In genomic region chr12:117154356-117155243, GRCm38 (mm10) we compare ENCODE assay signal across 10 mouse cellular contexts.
DNase-seq lines count a peak whose midpoint lies in the region; ATAC-seq and TF ChIP-seq lines count a peak whose summit lies in the region.
"Had no signal": no experiment of that assay in that cellular context is flagged by ENCODE, and none has a peak within 500 bp of the region (broad histone marks: within the 10 kb centered on the region; RNA-seq: fewer than 3 reads in every experiment).

No protein-coding gene starts in this region.

- ATAC-seq in kidney, embryonic 16.5 days (ENCODE audit: low FRiP score, low TSS enrichment), result no peak
- ATAC-seq in hindbrain, embryonic 16.5 days, result peak; percentile 29
- ATAC-seq in neural tube, embryonic 12.5 days (ENCODE audit: low FRiP score, low read depth), result peak; percentile 30
- ATAC-seq: Patski had no signal

- TF ChIP-seq CTCF in cortical plate, adult 2 months (IDR thresholded peaks at IDR 0.05; ENCODE audit: extremely low read depth, insufficient read depth, low read length), result no peak
- TF ChIP-seq CTCF in thymus, adult 2 months (IDR thresholded peaks at IDR 0.05; ENCODE audit: borderline replicate concordance, control insufficient read depth, extremely low read depth, insufficient read depth, low read length, poor library complexity), result no peak

- H3K4me2 ChIP-seq in kidney, embryonic 16.5 days (replicated peaks; ENCODE audit: low read depth, low read length), result peak overlapping the region; percentile 88
- H3K4me2 ChIP-seq in hindbrain, embryonic 16.5 days (ENCODE audit: low read length), result peak overlapping the region; percentile 73
- peak overlapping the region; percentile 95 for H3K4me2 ChIP-seq in neural tube, embryonic 12.5 days (replicated peaks)

- under 1% methylated on average over 27 of the region's 27 CpGs for WGBS in kidney, embryonic 16.5 days
- 2% methylated on average over 27 of the region's 27 CpGs for WGBS in hindbrain, embryonic 16.5 days
- under 1% methylated on average over 27 of the region's 27 CpGs for WGBS in neural tube, embryonic 12.5 days
- 13% methylated on average over 27 of the region's 27 CpGs for WGBS in thymus, adult 2 months

- peaks cover 94% of the 10 kb centered on the region for H3K27me3 ChIP-seq in kidney, embryonic 16.5 days (ENCODE audit: insufficient read depth, low read length)
- H3K27me3 ChIP-seq in hindbrain, embryonic 16.5 days (replicated peaks; ENCODE audit: control insufficient read depth, insufficient read depth, low read length), result peaks cover 19% of the 10 kb centered on the region
- peaks cover 52% of the 10 kb centered on the region for H3K27me3 ChIP-seq in neural tube, embryonic 12.5 days (replicated peaks)
- H3K27me3 ChIP-seq in thymus, adult 2 months (ENCODE audit: control insufficient read depth, insufficient read depth, low read length), result peaks cover 2% of the 10 kb centered on the region

- peaks cover 12% of the 10 kb centered on the region; the same call in 1 of the 2 replicates for H3K4me1 ChIP-seq in kidney, embryonic 16.5 days (ENCODE audit: insufficient read depth, low read length)
- no peaks in the 10 kb centered on the region for H3K4me1 ChIP-seq in cortical plate, adult 2 months (ENCODE audit: control insufficient read depth, insufficient read depth, low read length)
- H3K4me1 ChIP-seq in hindbrain, embryonic 16.5 days (ENCODE audit: control insufficient read depth, insufficient read depth, low read depth, low read length), result peaks cover 32% of the 10 kb centered on the region
- peaks cover 71% of the 10 kb centered on the region for H3K4me1 ChIP-seq in neural tube, embryonic 12.5 days
- peaks cover 7% of the 10 kb centered on the region for H3K4me1 ChIP-seq in thymus, adult 2 months (replicated peaks; ENCODE audit: control insufficient read depth, insufficient read depth, low read length)

- no peak for DNase-seq in kidney, postnatal 10 days
- no peak for DNase-seq in spleen, postnatal 14 days (ENCODE audit: low spot score in 2 of 2)
- no peak for DNase-seq in adrenal gland, postnatal 14 days
- no peak for DNase-seq in thymus, adult 2 months

- TF ChIP-seq POLR2A in cortical plate, adult 2 months (IDR thresholded peaks at IDR 0.05; ENCODE audit: extremely low read depth, insufficient read depth, low read length), result no peak
- no peak for TF ChIP-seq POLR2A in thymus, adult 2 months (IDR thresholded peaks at IDR 0.05; ENCODE audit: control insufficient read depth, extremely low read depth, insufficient read depth, low read length, poor library complexity)

- H3K27ac ChIP-seq in kidney, embryonic 16.5 days (ENCODE audit: low read length), result no peak overlapping the region
- peak overlapping the region; percentile 87 for H3K27ac ChIP-seq in cortical plate, adult 2 months (ENCODE audit: insufficient read depth, low read length)
- H3K27ac ChIP-seq in hindbrain, embryonic 16.5 days (ENCODE audit: low read depth, low read length), result peak overlapping the region; percentile 83
- H3K27ac ChIP-seq in neural tube, embryonic 12.5 days, result 0 out of 2 replicates have a peak overlapping the region, but pooled peaks have one; percentile 26
- no peak overlapping the region for H3K27ac ChIP-seq in thymus, adult 2 months (ENCODE audit: control insufficient read depth, insufficient read depth, low read length)

- peak overlapping the region; percentile 44; the same call in 1 of the 2 replicates for H3K9ac ChIP-seq in kidney, embryonic 16.5 days (replicated peaks; ENCODE audit: low read length)
- H3K9ac ChIP-seq in hindbrain, embryonic 16.5 days (ENCODE audit: low read depth, low read length), result peak overlapping the region; percentile 83
- peak overlapping the region; percentile 77 for H3K9ac ChIP-seq in neural tube, embryonic 12.5 days

- no peaks in the 10 kb centered on the region for H3K36me3 ChIP-seq in kidney, embryonic 16.5 days (ENCODE audit: insufficient read depth, low read length)
- H3K36me3 ChIP-seq in hindbrain, embryonic 16.5 days (ENCODE audit: control insufficient read depth, insufficient read depth, low read length), result no peaks in the 10 kb centered on the region
- H3K36me3 ChIP-seq in neural tube, embryonic 12.5 days, result no peaks in the 10 kb centered on the region
- H3K36me3 ChIP-seq in thymus, adult 2 months (ENCODE audit: control insufficient read depth, insufficient read depth, low read length), result no peaks in the 10 kb centered on the region

- peak overlapping the region; percentile 58 for H3K4me3 ChIP-seq in kidney, embryonic 16.5 days (ENCODE audit: low read length)
- peak overlapping the region; percentile 80 for H3K4me3 ChIP-seq in cortical plate, adult 2 months (ENCODE audit: insufficient read depth, low read length)
- peak overlapping the region; percentile 71 for H3K4me3 ChIP-seq in hindbrain, embryonic 16.5 days (ENCODE audit: low read length)
- peak overlapping the region; percentile 73 for H3K4me3 ChIP-seq in neural tube, embryonic 12.5 days
- no peak overlapping the region for H3K4me3 ChIP-seq in thymus, adult 2 months (ENCODE audit: control insufficient read depth, insufficient read depth, low read length)
- H3K4me3 ChIP-seq: erythroblast, embryonic 14.5 days had no signal

- no peaks in the 10 kb centered on the region for H3K9me3 ChIP-seq in kidney, embryonic 16.5 days (ENCODE audit: low read length)
- no peaks in the 10 kb centered on the region for H3K9me3 ChIP-seq in hindbrain, embryonic 16.5 days (ENCODE audit: control insufficient read depth, low read length)
- no peaks in the 10 kb centered on the region for H3K9me3 ChIP-seq in neural tube, embryonic 12.5 days

Comparison
In these comparisons a context has a peak if more than half of its experiments do, and no peak if none do; other contexts are left out.
1. H3K27ac ChIP-seq: peak in cortical plate, adult 2 months (single experiment), hindbrain, embryonic 16.5 days (single experiment) and neural tube, embryonic 12.5 days (single experiment); none in kidney, embryonic 16.5 days (single experiment) and thymus, adult 2 months (single experiment).
2. Peak in every context shown above with its lines, with median percentiles within 50 percentile points of each other: H3K4me2 ChIP-seq and H3K9ac ChIP-seq.